Mouse (Mus musculus): ENCODE results near the gene Ralbp1. TPM values are rescaled to one million over a fixed set of nuclear protein-coding genes. Genes with fewer than 3 reads are reported as not detected.

The Ralbp1 gene
- polyA plus RNA-seq, 1 experiment from 2014 or later, result 95.6 TPM

DNA sequence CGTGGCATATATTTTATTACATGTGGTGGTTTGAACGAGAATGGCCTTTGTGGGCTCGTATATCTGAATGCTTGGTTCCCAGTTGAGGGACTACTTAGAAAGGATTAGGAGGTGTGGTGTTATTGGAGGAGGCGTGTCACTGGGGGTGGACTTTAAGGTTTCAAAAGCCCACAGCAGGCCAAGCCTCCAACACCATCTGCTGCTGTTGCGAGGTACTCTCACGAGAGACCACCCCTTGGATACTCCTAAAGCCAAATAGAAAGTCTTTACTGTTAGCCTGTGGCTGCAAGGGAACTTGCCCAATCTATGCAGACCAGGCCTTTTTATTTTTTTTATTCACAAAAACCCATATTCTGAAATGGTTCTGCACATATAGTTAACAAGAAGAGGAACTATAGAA is 36.4 kb upstream of the Ralbp1 start:
- H3K9me3 ChIP-seq (ENCODE audit: control insufficient read depth, low read length), result no peaks in the 10 kb centered on the region
- H3K4me1 ChIP-seq (ENCODE audit: control insufficient read depth, insufficient read depth, low read length), result no peaks in the 10 kb centered on the region
- no peak overlapping the region for H3K27ac ChIP-seq (replicated peaks; ENCODE audit: low read depth, low read length)
- no peak overlapping the region for H3K4me3 ChIP-seq (ENCODE audit: low read depth, low read length)
- H3K4me2 ChIP-seq (ENCODE audit: low read depth, low read length), result no peak overlapping the region
- H3K27me3 ChIP-seq (replicated peaks; ENCODE audit: control insufficient read depth, insufficient read depth, low read length), result no peaks in the 10 kb centered on the region
- DNase-seq (ENCODE audit: low spot score) (no peak), ATAC-seq (ENCODE audit: low read depth) (no peak)
- 85% methylated on average over 6 of the region's 6 CpGs for WGBS
- peaks cover 55% of the 10 kb centered on the region for H3K36me3 ChIP-seq (ENCODE audit: control insufficient read depth, insufficient read depth, low read length)
- no peak overlapping the region for H3K9ac ChIP-seq (ENCODE audit: low read depth, low read length)

GRCm38 (mm10) chr17:65919235-65919634 is 33.6 kb upstream of the Ralbp1 start:
- Histone ChIP-seq H3K36me3 (ENCODE audit: control insufficient read depth, insufficient read depth, low read length) (peaks cover 30% of the 10 kb centered on the region), H3K27ac (replicated peaks; ENCODE audit: low read depth, low read length) (no peak overlapping the region), H3K4me3 (ENCODE audit: low read depth, low read length) (no peak overlapping the region), H3K4me2 (ENCODE audit: low read depth, low read length) (no peak overlapping the region), H3K9me3 (ENCODE audit: control insufficient read depth, low read length) (no peaks in the 10 kb centered on the region), H3K9ac (ENCODE audit: low read depth, low read length) (no peak overlapping the region), H3K27me3 (replicated peaks; ENCODE audit: control insufficient read depth, insufficient read depth, low read length) (no peaks in the 10 kb centered on the region), H3K4me1 (ENCODE audit: control insufficient read depth, insufficient read depth, low read length) (peaks cover 10% of the 10 kb centered on the region)
- DNase-seq (ENCODE audit: low spot score) (no peak), ATAC-seq (ENCODE audit: low read depth) (no peak)
- 48% methylated on average over 3 of the region's 3 CpGs for WGBS

DNA sequence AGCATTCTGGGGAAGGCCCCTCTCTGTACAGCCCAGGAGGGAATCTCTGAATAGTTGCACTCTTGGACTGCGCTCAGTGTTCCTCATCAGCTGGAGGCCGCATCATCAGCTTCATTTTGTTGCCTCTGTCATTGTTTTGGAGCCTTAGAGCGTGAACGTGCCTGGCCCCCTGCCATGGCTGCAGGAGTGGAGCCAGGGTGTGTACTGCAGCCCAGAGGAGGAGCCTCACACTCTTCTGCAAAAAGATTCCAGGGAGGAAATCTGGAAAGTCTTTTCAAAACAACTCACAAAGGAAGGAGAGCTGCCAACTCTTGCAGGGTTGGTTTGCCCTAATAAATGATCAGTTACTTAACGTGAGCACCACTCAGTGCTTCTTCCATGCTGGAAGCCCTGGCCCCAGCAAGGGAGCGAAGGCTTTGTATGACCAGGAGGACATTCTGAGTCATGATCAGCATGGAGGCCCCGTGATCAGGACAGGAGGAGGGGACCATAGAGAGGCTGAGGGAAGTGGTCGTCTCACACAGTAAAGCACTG is 30.6 kb upstream of the Ralbp1 start:
- Histone ChIP-seq H3K27me3 (replicated peaks; ENCODE audit: control insufficient read depth, insufficient read depth, low read length) (no peaks in the 10 kb centered on the region), H3K9ac (ENCODE audit: low read depth, low read length) (peak overlapping the region; percentile 48), H3K4me2 (ENCODE audit: low read depth, low read length) (peak overlapping the region; percentile 33), H3K36me3 (ENCODE audit: control insufficient read depth, insufficient read depth, low read length) (0 out of 2 replicates have a peak, but pooled peaks cover 3% of the 10 kb centered on the region), H3K9me3 (ENCODE audit: control insufficient read depth, low read length) (no peaks in the 10 kb centered on the region), H3K4me3 (ENCODE audit: low read depth, low read length) (no peak overlapping the region), H3K27ac (replicated peaks; ENCODE audit: low read depth, low read length) (peak overlapping the region; percentile 97), H3K4me1 (ENCODE audit: control insufficient read depth, insufficient read depth, low read length) (peaks cover 10% of the 10 kb centered on the region)
- ATAC-seq (ENCODE audit: low read depth) (peak; percentile 94), DNase-seq (ENCODE audit: low spot score) (peak; percentile 95)
- WGBS, result 28% methylated on average over 8 of the region's 8 CpGs

DNA sequence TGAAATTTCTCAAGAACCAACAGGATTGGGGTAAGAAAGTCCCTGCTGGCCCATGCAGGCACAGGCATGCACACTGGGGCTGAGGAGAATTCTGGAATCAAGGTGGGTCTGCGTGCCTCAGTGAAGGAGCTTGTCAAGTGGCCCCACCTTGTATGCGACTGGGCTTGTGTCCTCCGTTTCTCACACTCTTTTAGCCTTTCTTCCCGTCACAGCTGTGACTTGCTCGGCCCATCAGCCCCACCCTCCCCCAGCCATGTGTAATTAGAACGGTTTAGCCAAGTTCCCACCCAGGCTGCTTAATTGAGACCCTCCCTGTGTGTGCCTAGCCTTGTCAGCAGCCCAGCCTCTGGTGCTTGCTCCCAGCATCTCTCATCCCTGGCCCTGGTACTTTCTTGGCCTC is 28.5 kb upstream of the Ralbp1 start:
- Histone ChIP-seq H3K4me2 (ENCODE audit: low read depth, low read length) (no peak overlapping the region), H3K9ac (ENCODE audit: low read depth, low read length) (no peak overlapping the region), H3K27ac (replicated peaks; ENCODE audit: low read depth, low read length) (peak overlapping the region; percentile 66), H3K27me3 (replicated peaks; ENCODE audit: control insufficient read depth, insufficient read depth, low read length) (no peaks in the 10 kb centered on the region), H3K36me3 (ENCODE audit: control insufficient read depth, insufficient read depth, low read length) (no peaks in the 10 kb centered on the region), H3K4me3 (ENCODE audit: low read depth, low read length) (no peak overlapping the region), H3K9me3 (ENCODE audit: control insufficient read depth, low read length) (no peaks in the 10 kb centered on the region), H3K4me1 (ENCODE audit: control insufficient read depth, insufficient read depth, low read length) (peaks cover 10% of the 10 kb centered on the region)
- DNase-seq (ENCODE audit: low spot score) (peak; percentile 74), ATAC-seq (ENCODE audit: low read depth) (peak; percentile 38)
- 47% methylated on average over 6 of the region's 6 CpGs for WGBS

DNA sequence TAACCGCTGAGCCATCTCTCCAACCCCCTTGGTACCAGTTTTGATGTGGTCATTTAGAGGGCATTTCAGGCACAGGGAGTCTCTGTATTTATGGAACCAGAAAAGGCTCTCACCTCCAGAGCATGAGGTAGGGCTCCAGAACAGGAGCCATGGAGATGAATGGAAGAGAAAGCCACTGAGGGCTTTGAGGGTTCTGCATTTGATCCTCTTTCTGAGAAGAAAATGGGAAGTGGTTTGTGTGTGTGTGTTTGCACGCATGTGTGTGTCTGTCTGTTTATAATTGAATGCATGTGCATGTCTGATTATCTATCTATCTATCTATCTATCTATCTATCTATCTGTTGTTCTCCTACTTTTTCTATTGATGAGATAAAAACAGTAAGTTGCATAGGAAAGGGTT is 26.6 kb upstream of the Ralbp1 start:
- H3K27me3 ChIP-seq (replicated peaks; ENCODE audit: control insufficient read depth, insufficient read depth, low read length), result no peaks in the 10 kb centered on the region
- H3K4me3 ChIP-seq (ENCODE audit: low read depth, low read length), result no peak overlapping the region
- ATAC-seq (ENCODE audit: low read depth) (no peak), DNase-seq (ENCODE audit: low spot score) (no peak)
- H3K4me2 ChIP-seq (ENCODE audit: low read depth, low read length), result no peak overlapping the region
- no peaks in the 10 kb centered on the region for H3K36me3 ChIP-seq (ENCODE audit: control insufficient read depth, insufficient read depth, low read length)
- H3K9ac ChIP-seq (ENCODE audit: low read depth, low read length), result no peak overlapping the region
- H3K27ac ChIP-seq (replicated peaks; ENCODE audit: low read depth, low read length), result 0 out of 2 replicates have a peak overlapping the region, but pooled peaks have one; percentile 74
- H3K9me3 ChIP-seq (ENCODE audit: control insufficient read depth, low read length), result no peaks in the 10 kb centered on the region
- WGBS, result 86% methylated on average over 2 of the region's 2 CpGs
- H3K4me1 ChIP-seq (ENCODE audit: control insufficient read depth, insufficient read depth, low read length), result peaks cover 10% of the 10 kb centered on the region

- Histone ChIP-seq H3K4me2 (ENCODE audit: low read depth, low read length) (no peak overlapping the region), H3K9ac (ENCODE audit: low read depth, low read length) (no peak overlapping the region; the same call in 1 of the 2 replicates), H3K4me1 (ENCODE audit: control insufficient read depth, insufficient read depth, low read length) (peaks cover 16% of the 10 kb centered on the region), H3K27me3 (replicated peaks; ENCODE audit: control insufficient read depth, insufficient read depth, low read length) (no peaks in the 10 kb centered on the region), H3K27ac (replicated peaks; ENCODE audit: low read depth, low read length) (peak overlapping the region; percentile 74), H3K9me3 (ENCODE audit: control insufficient read depth, low read length) (no peaks in the 10 kb centered on the region), H3K4me3 (ENCODE audit: low read depth, low read length) (no peak overlapping the region), H3K36me3 (ENCODE audit: control insufficient read depth, insufficient read depth, low read length) (no peaks in the 10 kb centered on the region)
- ATAC-seq (ENCODE audit: low read depth) (no peak), DNase-seq (ENCODE audit: low spot score) (peak; percentile 80)
- WGBS, result 45% methylated on average over 15 of the region's 15 CpGs
Measured at GRCm38 (mm10) chr17:65911285-65912069, 25.9 kb upstream of the Ralbp1 start.

- Histone ChIP-seq H3K9me3 (ENCODE audit: control insufficient read depth, low read length) (peaks cover 3% of the 10 kb centered on the region; the same call in 1 of the 2 replicates), H3K4me3 (ENCODE audit: low read depth, low read length) (no peak overlapping the region), H3K36me3 (ENCODE audit: control insufficient read depth, insufficient read depth, low read length) (no peaks in the 10 kb centered on the region), H3K4me1 (ENCODE audit: control insufficient read depth, insufficient read depth, low read length) (peaks cover 13% of the 10 kb centered on the region), H3K27ac (replicated peaks; ENCODE audit: low read depth, low read length) (no peak overlapping the region), H3K9ac (ENCODE audit: low read depth, low read length) (no peak overlapping the region), H3K27me3 (replicated peaks; ENCODE audit: control insufficient read depth, insufficient read depth, low read length) (no peaks in the 10 kb centered on the region), H3K4me2 (ENCODE audit: low read depth, low read length) (no peak overlapping the region)
- DNase-seq (ENCODE audit: low spot score) (no peak), ATAC-seq (ENCODE audit: low read depth) (no peak)
Measured at GRCm38 (mm10) chr17:65908270-65908669, 22.7 kb upstream of the Ralbp1 start.

- H3K9me3 ChIP-seq (ENCODE audit: control insufficient read depth, low read length), result peaks cover 7% of the 10 kb centered on the region; the same call in 1 of the 2 replicates
- ATAC-seq (ENCODE audit: low read depth) (peak; percentile 79), DNase-seq (ENCODE audit: low spot score) (peak; percentile 62)
- peak overlapping the region; percentile 30 for H3K4me2 ChIP-seq (ENCODE audit: low read depth, low read length)
- 37% methylated on average over 11 of the region's 11 CpGs for WGBS
- H3K9ac ChIP-seq (ENCODE audit: low read depth, low read length), result no peak overlapping the region
- no peaks in the 10 kb centered on the region for H3K27me3 ChIP-seq (replicated peaks; ENCODE audit: control insufficient read depth, insufficient read depth, low read length)
- H3K4me1 ChIP-seq (ENCODE audit: control insufficient read depth, insufficient read depth, low read length), result peaks cover 13% of the 10 kb centered on the region
- no peak overlapping the region for H3K4me3 ChIP-seq (ENCODE audit: low read depth, low read length)
- no peaks in the 10 kb centered on the region for H3K36me3 ChIP-seq (ENCODE audit: control insufficient read depth, insufficient read depth, low read length)
- H3K27ac ChIP-seq (replicated peaks; ENCODE audit: low read depth, low read length), result peak overlapping the region; percentile 73
Measured at GRCm38 (mm10) chr17:65906895-65907401, 21.4 kb upstream of the Ralbp1 start.

All from embryonic facial prominence, embryonic 14.5 days (tissue).